Mouse (Mus musculus) liver, embryonic 12.5 days (tissue): ENCODE results near the gene Cd320. TPM values are rescaled to one million over a fixed set of nuclear protein-coding genes. Genes with fewer than 3 reads are reported as not detected.
"Not testable (repeated sequence)": the region's sequence is repeated elsewhere in the genome, so short reads cannot be mapped to it uniquely, and the experiment has no call there.

Source experiments
- ATAC-seq: fragments of 200-750 bp; cut with Nextera tagmentation; 2 replicates; pipeline ENCODE4 v1.8.0; 2017; ENCODE audit warnings: moderate number of reproducible peaks, mild to moderate bottlenecking, moderate library complexity
- H3K27ac ChIP-seq: fragments of 300-500 bp; sonication (generic); 2 replicates; pipeline ENCODE4 v1.5.1; 2016; ENCODE audit warnings: mild to moderate bottlenecking
- H3K27me3 ChIP-seq: fragments of 300-500 bp; sonication (generic); replicated peaks from 2 replicates; pipeline ENCODE4 v1.6.1; 2016; ENCODE audit warnings: mild to moderate bottlenecking, moderate library complexity
- H3K36me3 ChIP-seq: fragments of 300-500 bp; sonication (generic); 2 replicates; pipeline ENCODE4 v1.6.1; 2016; ENCODE audit warnings: mild to moderate bottlenecking, moderate library complexity
- H3K4me1 ChIP-seq: fragments of 300-500 bp; sonication (generic); 2 replicates; pipeline ENCODE4 v1.6.1; 2016
- H3K4me2 ChIP-seq: fragments of 300-500 bp; sonication (generic); 2 replicates; pipeline ENCODE4 v1.6.1; 2016; ENCODE audit warnings: mild to moderate bottlenecking, moderate library complexity
- H3K4me3 ChIP-seq: fragments of 300-500 bp; sonication (generic); 2 replicates; pipeline ENCODE4 v1.5.1; 2016; ENCODE audit warnings: mild to moderate bottlenecking, moderate library complexity
- H3K9ac ChIP-seq: fragments of 300-500 bp; sonication (generic); 2 replicates; pipeline ENCODE4 v1.6.1; 2016; ENCODE audit warnings: mild to moderate bottlenecking, moderate library complexity
- H3K9me3 ChIP-seq: fragments of 300-500 bp; sonication (generic); replicated peaks from 2 replicates; pipeline ENCODE4 v1.6.1; 2016; ENCODE audit warnings: mild to moderate bottlenecking, moderate library complexity
- WGBS: fragments of 180-500 bp; shearing (Covaris S2); methylation state at CpG from one replicate; pipeline ENCODE4 v1.1.7; 2016; ENCODE audit not compliant: insufficient replicate concordance; 5-methylcytosine and 5-hydroxymethylcytosine counted together
- microRNA-seq: library from miRNA; unstranded; fragments of <30 nt; microRNA quantifications from one replicate; pipeline ENCODE4, GENCODE M21; 2017
- polyA plus RNA-seq: library from polyadenylated mRNA; unstranded; fragments of >200 nt; fragmentation: Nextera tagmentation; extraction: Ambion mirVana; gene quantifications from 2 replicates; pipeline ENCODE4 v1.2.1, GENCODE M21; 2016

The Cd320 gene
- polyA plus RNA-seq, 1 experiment from 2014 or later: 22.2 TPM

- H3K27ac ChIP-seq: 0 out of 2 replicates have a peak overlapping the region, but pooled peaks have one; percentile 49
- not testable (repeated sequence) for H3K27me3 ChIP-seq, ATAC-seq, H3K9me3 ChIP-seq
- peak overlapping the region; percentile 93; the same call in 1 of the 2 replicates for H3K9ac ChIP-seq
- peaks cover 45% of the 10 kb centered on the region for H3K36me3 ChIP-seq
- H3K4me3 ChIP-seq: peak overlapping the region; percentile 85
- peak overlapping the region; percentile 77 for H3K4me2 ChIP-seq
- H3K4me1 ChIP-seq: peaks cover 24% of the 10 kb centered on the region
Measured at GRCm38 (mm10) chr17:33888230-33888629, 45.3 kb downstream of the Cd320 start.

- ATAC-seq: peak; percentile 1; the same call in 1 of the 2 replicates
- H3K27ac ChIP-seq: peak overlapping the region; percentile 88
- not testable (repeated sequence) for H3K9me3 ChIP-seq, H3K27me3 ChIP-seq
- H3K4me1 ChIP-seq: peaks cover 24% of the 10 kb centered on the region
- H3K4me2 ChIP-seq: peak overlapping the region; percentile 77
- peak overlapping the region; percentile 85 for H3K4me3 ChIP-seq
- WGBS: under 1% methylated on average over 36 of the region's 44 CpGs
- H3K36me3 ChIP-seq: peaks cover 27% of the 10 kb centered on the region
- H3K9ac ChIP-seq: peak overlapping the region; percentile 93
Measured at GRCm38 (mm10) chr17:33889941-33890532, 47.1 kb downstream of the Cd320 start.

GRCm38 (mm10) chr17:33890533-33891059, 47.7 kb downstream of the Cd320 start, which contains the start of gene Kifc1:
Gene Kifc1 (minus strand): TSS chr17:33890661.
- H3K9me3 ChIP-seq: no peaks in the 10 kb centered on the region
- H3K4me2 ChIP-seq: peak within 1 kb of the TSS; percentile 77
- peaks cover 21% of the 10 kb centered on the region for H3K36me3 ChIP-seq
- peak within 1 kb of the TSS; percentile 88 for H3K27ac ChIP-seq
- H3K27me3 ChIP-seq: no peaks in the 10 kb centered on the region
- H3K4me1 ChIP-seq: peaks cover 24% of the 10 kb centered on the region
- peak; percentile 96 for ATAC-seq
- peak within 1 kb of the TSS; percentile 93 for H3K9ac ChIP-seq
- H3K4me3 ChIP-seq: peak within 1 kb of the TSS; percentile 85
- 2% methylated on average over 49 of the region's 49 CpGs for WGBS

GRCm38 (mm10) chr17:33891357-33891756, 48.5 kb downstream of the Cd320 start:
- Histone ChIP-seq H3K27me3 (no peaks in the 10 kb centered on the region), H3K36me3 (peaks cover 14% of the 10 kb centered on the region), H3K4me3 (no peak overlapping the region), H3K9me3 (no peaks in the 10 kb centered on the region), H3K9ac (no peak overlapping the region), H3K4me1 (peaks cover 24% of the 10 kb centered on the region), H3K4me2 (0 out of 2 replicates have a peak overlapping the region, but pooled peaks have one; percentile 20), H3K27ac (no peak overlapping the region)
- WGBS: 45% methylated on average over 2 of the region's 2 CpGs
- no peak for ATAC-seq

- H3K27me3 ChIP-seq, ATAC-seq: not testable (repeated sequence)
- 61% methylated on average over 6 of the region's 6 CpGs for WGBS
Measured at GRCm38 (mm10) chr17:33891892-33892291, 49.0 kb downstream of the Cd320 start.

GRCm38 (mm10) chr17:33892429-33892828, 49.5 kb downstream of the Cd320 start:
- 39% methylated on average over 7 of the region's 7 CpGs for WGBS
- H3K4me3 ChIP-seq: no peak overlapping the region
- H3K9me3 ChIP-seq: no peaks in the 10 kb centered on the region
- peaks cover 27% of the 10 kb centered on the region for H3K4me1 ChIP-seq
- H3K27me3 ChIP-seq: no peaks in the 10 kb centered on the region
- H3K27ac ChIP-seq: no peak overlapping the region
- H3K4me2 ChIP-seq: no peak overlapping the region
- peaks cover 6% of the 10 kb centered on the region; the same call in 1 of the 2 replicates for H3K36me3 ChIP-seq
- H3K9ac ChIP-seq: no peak overlapping the region
- ATAC-seq: no peak

More at GRCm38 (mm10) chr17:33891892-33892291, 49.0 kb downstream of the Cd320 start:
- not testable (repeated sequence) for H3K9me3 ChIP-seq, H3K27ac ChIP-seq, H3K9ac ChIP-seq, H3K36me3 ChIP-seq, H3K4me2 ChIP-seq, H3K4me3 ChIP-seq
- peaks cover 24% of the 10 kb centered on the region for H3K4me1 ChIP-seq

GRCm38 (mm10) chr17:33893011-33893410, 50.1 kb downstream of the Cd320 start:
- H3K4me1 ChIP-seq: peaks cover 27% of the 10 kb centered on the region
- WGBS: 66% methylated on average over 4 of the region's 4 CpGs
- H3K9me3 ChIP-seq, H3K27me3 ChIP-seq, H3K9ac ChIP-seq, H3K4me2 ChIP-seq, H3K27ac ChIP-seq, H3K4me3 ChIP-seq, ATAC-seq, H3K36me3 ChIP-seq: not testable (repeated sequence)

GRCm38 (mm10) chr17:33897114-33897794, 54.4 kb downstream of the Cd320 start:
- H3K4me3 ChIP-seq: no peak overlapping the region
- H3K9me3 ChIP-seq: no peaks in the 10 kb centered on the region
- ATAC-seq: no peak
- no peak overlapping the region for H3K9ac ChIP-seq
- H3K36me3 ChIP-seq: no peaks in the 10 kb centered on the region
- H3K4me1 ChIP-seq: peaks cover 52% of the 10 kb centered on the region
- peak overlapping the region; percentile 52 for H3K27ac ChIP-seq
- 14% methylated on average over 6 of the region's 6 CpGs for WGBS
- H3K27me3 ChIP-seq: no peaks in the 10 kb centered on the region
- no peak overlapping the region for H3K4me2 ChIP-seq

GRCm38 (mm10) chr17:33898193-33898592, 55.3 kb downstream of the Cd320 start:
- not testable (repeated sequence) for H3K4me2 ChIP-seq, ATAC-seq, H3K36me3 ChIP-seq, H3K9me3 ChIP-seq, H3K27me3 ChIP-seq, H3K9ac ChIP-seq, H3K4me3 ChIP-seq
- 72% methylated on average over 4 of the region's 4 CpGs for WGBS
- peak overlapping the region; percentile 91 for H3K27ac ChIP-seq
- peaks cover 61% of the 10 kb centered on the region for H3K4me1 ChIP-seq

Small RNA genes within 50 kb of the gene (microRNA-seq; reads per million reads assigned to microRNA genes)
- not detected for gene Gm27740

Other genes starting within 250 kb of the Cd320 start
- 22.4 and 23.2 TPM in 2 replicates for gene Zfp414, start 214.0 kb upstream of the Cd320 start, polyA plus RNA-seq
- 0.69 and 1.2 TPM in 2 replicates for gene Pram1, start 205.0 kb upstream of the Cd320 start, polyA plus RNA-seq
- 222 and 242 TPM in 2 replicates for gene Hnrnpm, start 156.2 kb upstream of the Cd320 start, polyA plus RNA-seq
- gene March2, start 124.4 kb upstream of the Cd320 start, polyA plus RNA-seq: 196 and 205 TPM in 2 replicates
- 147 and 169 TPM in 2 replicates for gene Rab11b, start 82.6 kb upstream of the Cd320 start, polyA plus RNA-seq
- gene Angptl4, start 61.3 kb upstream of the Cd320 start, polyA plus RNA-seq: 17.3 and 21.0 TPM in 2 replicates
- gene Kank3, start 32.6 kb upstream of the Cd320 start, polyA plus RNA-seq: 12.6 and 13.2 TPM in 2 replicates
- 689 and 715 TPM in 2 replicates for gene Rps28, start 18.5 kb upstream of the Cd320 start, polyA plus RNA-seq
- 296 and 311 TPM in 2 replicates for gene Ndufa7, start 18.5 kb upstream of the Cd320 start, polyA plus RNA-seq
- not detected in 2 replicates for gene Gm7029, start 30.7 kb downstream of the Cd320 start, polyA plus RNA-seq
- 4.8 and 6.0 TPM in 2 replicates for gene Kifc1, start 47.6 kb downstream of the Cd320 start, polyA plus RNA-seq
- gene Platr17, start 62.0 kb downstream of the Cd320 start, polyA plus RNA-seq: 0.51 and 0.78 TPM in 2 replicates
- gene Daxx, start 66.3 kb downstream of the Cd320 start, polyA plus RNA-seq: 33.4 and 37.1 TPM in 2 replicates
- gene Tapbp, start 72.8 kb downstream of the Cd320 start, polyA plus RNA-seq: 29.4 and 30.1 TPM in 2 replicates
- gene Zbtb22, start 72.8 kb downstream of the Cd320 start, polyA plus RNA-seq: 13.6 and 14.8 TPM in 2 replicates
- gene Rgl2, start 86.5 kb downstream of the Cd320 start, polyA plus RNA-seq: 17.3 and 18.4 TPM in 2 replicates
- 164 and 177 TPM in 2 replicates for gene Pfdn6, start 97.3 kb downstream of the Cd320 start, polyA plus RNA-seq
- gene Wdr46, start 97.6 kb downstream of the Cd320 start, polyA plus RNA-seq: 49.4 and 52.7 TPM in 2 replicates
- 2.1 and 2.6 TPM in 2 replicates for gene B3galt4, start 108.4 kb downstream of the Cd320 start, polyA plus RNA-seq
- gene Vps52, start 112.7 kb downstream of the Cd320 start, polyA plus RNA-seq: 41.1 and 43.5 TPM in 2 replicates
- gene Rps18, start 112.9 kb downstream of the Cd320 start, polyA plus RNA-seq: 1,396 and 1,433 TPM in 2 replicates
- gene H2-K1, start 157.3 kb downstream of the Cd320 start, polyA plus RNA-seq: 82.1 and 83.5 TPM in 2 replicates
- 10.6 and 10.7 TPM in 2 replicates for gene Ring1, start 181.6 kb downstream of the Cd320 start, polyA plus RNA-seq
- 33.2 and 36.1 TPM in 2 replicates for gene H2-Ke6, start 185.0 kb downstream of the Cd320 start, polyA plus RNA-seq
- 91.7 and 96.0 TPM in 2 replicates for gene Slc39a7, start 188.6 kb downstream of the Cd320 start, polyA plus RNA-seq
- gene Rxrb, start 188.7 kb downstream of the Cd320 start, polyA plus RNA-seq: 29.2 and 31.3 TPM in 2 replicates
- gene Col11a2, start 196.3 kb downstream of the Cd320 start, polyA plus RNA-seq: 0.37 and 0.54 TPM in 2 replicates
- gene H2-Oa, start 249.2 kb downstream of the Cd320 start, polyA plus RNA-seq: 0.37 and 0.56 TPM in 2 replicates